Mouse (Mus musculus) neural tube, embryonic 11.5 days (tissue): ENCODE results near the gene Cradd. TPM values are rescaled to one million over a fixed set of nuclear protein-coding genes. Genes with fewer than 3 reads are reported as not detected.

Source experiments
- ATAC-seq: fragments of 200-750 bp; cut with Nextera tagmentation; 2 replicates; pipeline ENCODE4 v1.8.0; 2017; ENCODE audit warnings: moderate number of reproducible peaks, mild to moderate bottlenecking, moderate TSS enrichment, moderate library complexity; ENCODE audit not compliant: insufficient read depth, low FRiP score, low TSS enrichment
- DNase-seq: peaks from one replicate; pipeline ENCODE4 v3.0.0-alpha.2; 2015; ENCODE audit warnings: low spot score
- H3K27ac ChIP-seq: fragments of 300-500 bp; sonication (generic); 2 replicates; pipeline ENCODE4 v1.5.1; 2014; ENCODE audit warnings: low read depth, mild to moderate bottlenecking, low read length
- H3K27me3 ChIP-seq: fragments of 300-500 bp; sonication (generic); 2 replicates; pipeline ENCODE4 v1.6.1; 2014; ENCODE audit warnings: mild to moderate bottlenecking, low read length, mixed read lengths; ENCODE audit not compliant: control insufficient read depth, insufficient read depth
- H3K36me3 ChIP-seq: fragments of 300-500 bp; sonication (generic); 2 replicates; pipeline ENCODE4 v1.6.1; 2014; ENCODE audit warnings: mild to moderate bottlenecking, low read length, moderate library complexity, mixed read lengths; ENCODE audit not compliant: control insufficient read depth, insufficient read depth
- H3K4me1 ChIP-seq: fragments of 300-500 bp; sonication (generic); 2 replicates; pipeline ENCODE4 v1.6.1; 2014; ENCODE audit warnings: low read length, mixed read lengths; ENCODE audit not compliant: control insufficient read depth, insufficient read depth
- H3K4me2 ChIP-seq: fragments of 300-500 bp; sonication (generic); 2 replicates; pipeline ENCODE4 v1.6.1; 2014; ENCODE audit warnings: low read depth, mild to moderate bottlenecking, moderate library complexity
- H3K4me3 ChIP-seq: fragments of 300-500 bp; sonication (generic); 2 replicates; pipeline ENCODE4 v1.5.1; 2014; ENCODE audit warnings: low read depth, low read length
- H3K9ac ChIP-seq: fragments of 300-500 bp; sonication (generic); 2 replicates; pipeline ENCODE4 v1.6.1; 2014; ENCODE audit warnings: mild to moderate bottlenecking, low read length
- H3K9me3 ChIP-seq: fragments of 300-500 bp; sonication (generic); 2 replicates; pipeline ENCODE4 v1.6.1; 2016; ENCODE audit warnings: low read length; ENCODE audit not compliant: control insufficient read depth
- WGBS: fragments of 180-500 bp; shearing (Covaris S2); extraction: QIAGEN DNeasy Blood & Tissue Kit; methylation state at CpG from one replicate; pipeline ENCODE4 v1.1.7; 2014; 5-methylcytosine and 5-hydroxymethylcytosine counted together
- polyA plus RNA-seq: library from polyadenylated mRNA; unstranded; fragments of >200 nt; fragmentation: Nextera tagmentation; extraction: Ambion mirVana; gene quantifications from 2 replicates; pipeline ENCODE4 v1.2.1, GENCODE M21; 2014

Gene Cradd
- polyA plus RNA-seq, 1 experiment from 2014 or later: 12.5 TPM

DNA sequence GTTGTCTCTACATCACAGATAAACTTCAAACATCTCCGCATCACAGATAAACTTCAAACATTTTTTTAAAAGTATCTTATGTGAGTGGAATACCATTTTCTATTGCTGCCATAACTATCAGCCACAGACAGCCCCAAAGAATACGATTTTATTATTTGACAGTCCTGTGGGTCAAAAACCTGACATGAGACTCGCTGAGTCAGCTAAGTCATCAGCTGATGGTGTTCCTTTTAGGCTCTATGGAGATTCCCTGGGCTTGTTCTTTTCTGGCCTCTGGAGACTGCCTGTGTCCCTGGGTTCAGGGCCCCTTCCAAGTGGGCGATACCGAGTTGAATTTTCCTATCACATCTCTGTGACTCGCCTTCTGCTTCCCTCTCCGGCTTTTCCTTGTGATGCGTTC is 112.3 kb downstream of the Cradd start:
- 89% methylated on average over 8 of the region's 8 CpGs for WGBS
- no peak overlapping the region for H3K4me3 ChIP-seq
- no peaks in the 10 kb centered on the region for H3K4me1 ChIP-seq
- DNase-seq: no peak
- H3K9me3 ChIP-seq: no peaks in the 10 kb centered on the region
- H3K36me3 ChIP-seq: no peaks in the 10 kb centered on the region
- ATAC-seq: no peak
- H3K27ac ChIP-seq: no peak overlapping the region
- H3K4me2 ChIP-seq: no peak overlapping the region
- no peak overlapping the region for H3K9ac ChIP-seq
- H3K27me3 ChIP-seq: no peaks in the 10 kb centered on the region

DNA sequence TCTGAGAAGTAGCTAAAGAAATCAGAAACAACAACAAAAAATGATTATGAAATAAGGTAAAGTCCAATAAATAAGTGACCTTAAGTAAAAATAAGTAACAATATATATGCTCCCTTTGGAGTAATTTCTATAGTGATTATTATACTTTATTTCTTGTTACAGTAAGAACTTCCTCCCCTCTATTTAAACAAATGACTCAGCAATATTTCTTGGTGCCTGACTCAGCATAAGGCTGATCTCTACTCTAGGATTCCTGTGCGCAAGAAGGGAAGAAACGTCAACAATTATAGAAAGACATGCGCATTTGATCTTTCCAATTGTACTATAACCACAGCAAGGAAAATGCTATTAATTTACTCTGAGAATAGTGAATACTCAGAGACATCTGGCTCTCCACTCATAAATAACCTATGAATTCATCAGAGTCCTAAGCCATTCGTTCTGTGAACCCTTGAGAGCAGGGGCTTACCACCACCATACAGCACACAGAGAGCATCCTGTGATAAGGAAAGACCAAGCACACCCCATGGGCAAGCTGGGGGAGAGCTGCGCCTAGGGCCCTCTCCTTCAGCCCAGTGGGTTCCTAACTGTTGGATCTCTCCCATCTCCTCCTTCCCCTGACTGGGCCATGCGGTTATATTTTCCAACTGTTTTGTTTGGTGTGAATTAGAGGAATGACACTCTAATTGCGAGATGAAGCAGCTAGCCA is 113.1 kb downstream of the Cradd start:
- Histone ChIP-seq H3K36me3 (no peaks in the 10 kb centered on the region), H3K27me3 (no peaks in the 10 kb centered on the region), H3K27ac (no peak overlapping the region), H3K9me3 (no peaks in the 10 kb centered on the region), H3K9ac (no peak overlapping the region), H3K4me1 (no peaks in the 10 kb centered on the region), H3K4me2 (no peak overlapping the region), H3K4me3 (no peak overlapping the region)
- DNase-seq (no peak), ATAC-seq (no peak)
- 82% methylated on average over 7 of the region's 7 CpGs for WGBS

DNA sequence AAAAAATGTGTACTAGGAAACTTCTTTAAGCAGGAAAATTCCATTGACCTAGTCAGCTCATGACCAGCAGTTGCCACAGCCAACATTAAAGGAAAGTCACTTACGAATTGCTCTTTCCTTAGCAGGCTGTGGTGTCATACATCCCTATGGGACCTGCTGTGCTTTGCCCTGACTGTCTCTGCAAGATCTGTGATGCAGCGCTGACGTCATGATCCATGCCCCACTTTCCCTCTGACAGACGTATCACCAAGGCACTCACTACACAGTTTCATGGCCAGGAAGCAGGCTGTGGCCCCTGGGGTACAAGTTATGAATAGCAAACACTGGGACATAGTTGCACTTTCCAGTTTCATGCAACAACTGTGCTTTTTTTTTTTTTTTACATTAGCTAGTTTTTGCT is 113.8 kb downstream of the Cradd start:
- no peak overlapping the region for H3K9ac ChIP-seq
- DNase-seq: no peak
- no peaks in the 10 kb centered on the region for H3K27me3 ChIP-seq
- no peak overlapping the region for H3K27ac ChIP-seq
- H3K36me3 ChIP-seq: no peaks in the 10 kb centered on the region
- H3K4me1 ChIP-seq: no peaks in the 10 kb centered on the region
- no peaks in the 10 kb centered on the region for H3K9me3 ChIP-seq
- no peak overlapping the region for H3K4me2 ChIP-seq
- H3K4me3 ChIP-seq: no peak overlapping the region
- ATAC-seq: no peak
- 70% methylated on average over 4 of the region's 4 CpGs for WGBS

DNA sequence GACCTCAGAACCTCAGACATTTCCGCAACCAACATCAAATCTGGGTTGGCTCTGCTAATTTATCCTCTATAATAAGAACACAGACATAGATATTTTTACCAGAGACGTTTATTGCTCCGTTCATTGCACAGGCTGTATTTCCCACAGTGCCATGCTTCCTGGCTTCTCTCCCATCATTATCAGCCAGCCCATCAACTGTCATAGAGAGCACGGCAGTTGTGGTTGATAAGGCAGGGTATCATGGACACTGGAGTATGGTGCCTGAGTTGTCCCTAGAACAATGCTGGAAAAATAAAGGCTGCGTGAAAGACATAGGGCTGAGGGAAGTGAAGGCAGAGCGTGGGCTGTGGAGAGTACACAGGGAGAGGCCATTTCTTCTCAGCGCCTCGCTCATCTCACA is 116.5 kb downstream of the Cradd start:
- no peaks in the 10 kb centered on the region for H3K4me1 ChIP-seq
- DNase-seq (no peak), ATAC-seq (no peak)
- no peaks in the 10 kb centered on the region for H3K36me3 ChIP-seq
- no peak overlapping the region for H3K4me3 ChIP-seq
- no peaks in the 10 kb centered on the region for H3K27me3 ChIP-seq
- H3K9me3 ChIP-seq: no peaks in the 10 kb centered on the region
- no peak overlapping the region for H3K27ac ChIP-seq
- WGBS: 88% methylated on average over 8 of the region's 8 CpGs
- no peak overlapping the region for H3K9ac ChIP-seq
- H3K4me2 ChIP-seq: no peak overlapping the region

DNA sequence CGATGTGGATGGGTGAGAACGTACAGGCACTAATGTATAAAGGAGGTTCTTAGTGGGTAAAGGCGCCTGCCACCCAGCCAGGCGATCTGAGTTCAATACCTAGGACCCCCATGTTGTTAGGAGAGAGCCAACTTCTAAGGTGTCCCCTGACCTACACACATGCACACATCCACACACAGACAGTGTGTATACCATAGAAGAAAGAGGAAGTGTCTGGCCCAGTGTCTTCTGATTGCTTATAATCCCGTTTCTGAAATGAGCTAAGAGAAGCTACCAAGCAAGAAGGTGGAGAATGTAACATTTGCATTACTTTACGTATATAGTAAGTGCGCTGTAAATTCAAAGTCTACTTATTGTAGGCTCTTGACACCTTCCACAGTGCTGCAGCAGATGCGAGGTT is 122.4 kb downstream of the Cradd start:
- no peak for ATAC-seq
- Histone ChIP-seq H3K27ac (no peak overlapping the region), H3K4me1 (peaks cover 7% of the 10 kb centered on the region), H3K9me3 (no peaks in the 10 kb centered on the region), H3K9ac (no peak overlapping the region), H3K4me3 (no peak overlapping the region), H3K36me3 (no peaks in the 10 kb centered on the region), H3K27me3 (no peaks in the 10 kb centered on the region), H3K4me2 (no peak overlapping the region)
- WGBS: 85% methylated on average over 8 of the region's 8 CpGs
- DNase-seq: no peak

DNA sequence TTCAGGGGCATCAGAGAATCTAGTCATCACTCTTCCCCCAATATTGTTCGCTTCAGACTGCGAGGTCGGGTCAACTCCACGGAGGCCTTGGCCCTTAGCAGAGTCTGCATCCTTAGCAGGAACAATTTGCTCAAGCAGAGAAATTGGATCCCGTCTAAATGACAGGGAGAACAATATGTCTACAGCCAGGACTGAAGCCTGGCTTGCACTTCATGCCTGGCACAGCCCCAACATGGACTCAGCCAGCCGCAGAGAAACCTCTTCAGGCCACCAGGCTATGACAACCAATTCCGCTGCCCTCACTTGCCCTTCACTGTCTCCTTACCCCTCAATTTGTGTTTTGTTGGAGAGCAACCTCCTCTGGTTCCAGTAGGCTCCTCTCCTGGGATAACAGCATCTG is 123.6 kb downstream of the Cradd start:
- Histone ChIP-seq H3K36me3 (no peaks in the 10 kb centered on the region), H3K27me3 (no peaks in the 10 kb centered on the region), H3K9me3 (no peaks in the 10 kb centered on the region), H3K27ac (no peak overlapping the region), H3K4me1 (peaks cover 7% of the 10 kb centered on the region), H3K9ac (no peak overlapping the region), H3K4me3 (no peak overlapping the region), H3K4me2 (no peak overlapping the region)
- ATAC-seq (no peak), DNase-seq (no peak)
- WGBS: 57% methylated on average over 7 of the region's 7 CpGs

DNA sequence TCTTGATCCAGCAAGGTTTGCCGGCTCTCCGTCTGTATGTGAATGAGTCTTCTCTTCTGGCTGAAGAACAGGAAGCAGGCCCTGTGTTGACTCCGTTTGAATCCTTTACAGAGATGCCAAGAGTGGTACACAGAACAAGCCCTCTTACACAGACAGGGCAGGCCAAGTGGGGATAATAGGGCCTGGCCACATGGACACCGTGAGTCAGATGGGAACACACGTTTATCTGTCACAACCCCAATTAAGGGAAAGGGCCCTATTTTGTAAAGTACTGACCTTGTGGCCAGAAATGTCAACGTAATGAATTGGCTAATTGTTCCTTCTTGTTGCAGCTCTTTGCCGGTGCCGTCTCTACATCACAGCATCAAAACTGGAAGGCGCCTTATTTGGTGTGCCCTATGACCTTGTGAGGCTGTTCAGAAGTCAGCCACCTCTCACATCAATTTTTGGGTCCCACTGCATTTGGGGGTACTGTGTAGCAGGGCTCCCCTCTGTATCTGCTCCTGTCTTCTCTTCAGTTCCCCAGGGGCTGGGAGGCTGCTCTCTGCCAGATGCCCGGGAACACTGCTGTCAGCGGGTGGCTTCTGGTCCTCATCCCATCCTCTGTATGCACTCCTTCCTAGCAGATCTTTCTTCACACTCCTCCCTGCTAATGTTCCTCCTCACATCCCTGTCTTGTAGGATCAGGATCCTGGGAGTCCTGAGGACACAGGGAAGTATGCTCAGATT is 124.2 kb downstream of the Cradd start:
- no peak overlapping the region for H3K9ac ChIP-seq
- 50% methylated on average over 11 of the region's 11 CpGs for WGBS
- no peak overlapping the region for H3K27ac ChIP-seq
- H3K9me3 ChIP-seq: no peaks in the 10 kb centered on the region
- ATAC-seq (no peak), DNase-seq (no peak)
- H3K4me2 ChIP-seq: no peak overlapping the region
- no peaks in the 10 kb centered on the region for H3K36me3 ChIP-seq
- no peaks in the 10 kb centered on the region for H3K27me3 ChIP-seq
- H3K4me1 ChIP-seq: peaks cover 7% of the 10 kb centered on the region
- H3K4me3 ChIP-seq: no peak overlapping the region

DNA sequence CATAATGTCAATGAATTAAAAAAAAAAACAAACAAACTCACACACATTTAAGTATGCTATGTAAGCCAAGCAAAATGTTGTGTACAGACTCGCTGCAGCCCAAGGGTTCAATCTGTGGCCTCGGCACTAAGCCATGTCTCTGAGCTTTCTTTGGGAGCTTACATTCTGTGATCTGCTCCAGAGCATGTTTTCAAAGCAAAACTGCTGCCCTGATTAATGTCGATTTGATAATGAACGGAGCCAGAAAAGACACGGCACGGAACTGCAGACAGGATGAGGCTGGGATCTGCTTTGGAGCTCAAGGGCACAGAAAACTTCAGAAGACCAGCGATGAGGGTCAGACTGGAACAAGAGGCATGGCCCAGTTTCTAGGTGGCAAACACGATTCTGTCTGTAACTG is 126.6 kb downstream of the Cradd start:
- WGBS: 92% methylated on average over 8 of the region's 8 CpGs
- H3K9ac ChIP-seq: no peak overlapping the region
- no peak for DNase-seq
- H3K4me1 ChIP-seq: peaks cover 18% of the 10 kb centered on the region
- ATAC-seq: no peak
- no peaks in the 10 kb centered on the region for H3K9me3 ChIP-seq
- H3K4me2 ChIP-seq: no peak overlapping the region
- H3K27me3 ChIP-seq: no peaks in the 10 kb centered on the region
- H3K36me3 ChIP-seq: no peaks in the 10 kb centered on the region
- H3K4me3 ChIP-seq: no peak overlapping the region
- H3K27ac ChIP-seq: no peak overlapping the region

DNA sequence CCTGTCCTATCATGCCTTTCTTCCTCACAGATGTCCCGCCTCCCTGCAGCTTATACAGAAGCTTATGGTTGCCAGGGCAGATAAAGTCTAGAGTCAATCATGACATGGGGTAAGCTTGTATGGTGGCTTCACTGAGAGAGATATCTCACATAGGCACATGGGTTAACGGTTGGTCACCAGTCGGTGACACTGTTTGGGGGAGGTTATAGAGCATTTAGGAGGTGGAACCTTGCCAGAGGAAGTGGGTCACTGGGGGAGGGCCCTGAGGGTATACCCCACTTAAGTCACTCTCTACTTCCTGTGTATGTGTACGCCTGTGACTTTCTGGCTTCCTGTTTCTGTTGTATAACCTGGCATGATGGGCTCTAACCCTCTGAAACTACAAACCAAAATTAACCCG is 128.2 kb downstream of the Cradd start:
- Histone ChIP-seq H3K4me2 (no peak overlapping the region), H3K9me3 (no peaks in the 10 kb centered on the region), H3K9ac (no peak overlapping the region), H3K4me1 (peaks cover 18% of the 10 kb centered on the region), H3K4me3 (no peak overlapping the region), H3K27ac (no peak overlapping the region), H3K36me3 (no peaks in the 10 kb centered on the region), H3K27me3 (no peaks in the 10 kb centered on the region)
- DNase-seq: no peak
- WGBS: 89% methylated on average over 5 of the region's 5 CpGs
- ATAC-seq: no peak
